Mouse (Mus musculus) gastrocnemius, adult 8-10 months (tissue): ENCODE results near the gene Usf3. TPM values are rescaled to one million over a fixed set of nuclear protein-coding genes. Genes with fewer than 3 reads are reported as not detected.

Experiments
- total RNA-seq, 4 experiments: library from RNA; stranded (reverse); gene quantifications; 2 replicates each; pipeline ENCODE4 v1.2.4; 2022

Usf3 gene
- total RNA-seq, 4 experiments from 2014 or later, result 32.1 to 59.9 (median 42.4) TPM

Other genes starting within 250 kb of the Usf3 start
- gene Qtrt2, start 246.4 kb upstream of the Usf3 start, total RNA-seq, result 1 to 10 TPM; 6.4 to 8.8 (median 7.4) TPM
- gene Zdhhc23, start 193.5 kb upstream of the Usf3 start, total RNA-seq, result 10 to 100 TPM in 2 of 4 experiments, 1 to 10 TPM in 2; 8.3 to 13.8 (median 9.4) TPM
- gene Gramd1c, start 109.9 kb upstream of the Usf3 start, total RNA-seq, result under 1 TPM; 0.19 to 0.51 (median 0.26) TPM
- 10 to 100 TPM; 16.2 to 27.1 (median 22.1) TPM for gene Atp6v1a, start 33.5 kb upstream of the Usf3 start, total RNA-seq
- gene Naa50, start 33.4 kb upstream of the Usf3 start, total RNA-seq, result 100 to 1,000 TPM; 188 to 278 (median 246) TPM
- gene Sidt1, start 159.9 kb downstream of the Usf3 start, total RNA-seq, result not detected
- 1 to 10 TPM; 3.7 to 7.3 (median 5.6) TPM for gene Spice1, start 173.9 kb downstream of the Usf3 start, total RNA-seq
- not detected for gene Cfap44, start 221.6 kb downstream of the Usf3 start, total RNA-seq